Mouse (Mus musculus): ENCODE data around the gene Acsl3. TPM values are rescaled to one million over a fixed set of nuclear protein-coding genes. Genes with fewer than 3 reads are reported as not detected.
A peak's percentile ranks its signal among the peaks of the same experiment; 100 is the strongest.

Gene Acsl3
- polyA plus RNA-seq, 1 experiment: 19.8 TPM

DNA sequence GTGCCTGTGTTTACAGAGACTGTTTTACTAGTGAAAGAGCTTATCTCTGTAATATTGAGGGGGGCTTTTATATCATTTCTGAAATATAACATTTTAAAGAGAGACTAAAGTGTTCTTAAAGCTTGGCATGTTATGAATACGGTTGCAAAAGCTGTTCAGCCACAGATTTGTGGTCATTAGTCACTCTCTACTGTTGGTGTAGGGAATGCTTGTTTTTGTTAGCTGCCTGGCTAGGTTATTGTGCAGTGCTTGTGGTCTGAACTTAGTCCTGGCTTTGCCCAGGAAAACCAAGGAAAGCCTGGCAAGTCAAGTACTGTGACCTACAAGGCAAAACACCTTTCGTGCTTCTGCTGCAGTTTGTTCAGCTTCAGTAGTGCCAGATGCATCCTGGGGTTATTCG lies 44.1 kb downstream of the Acsl3 start:
- H3K36me3 ChIP-seq (ENCODE audit: control insufficient read depth, insufficient read depth): peaks cover 56% of the 10 kb centered on the region
- H3K79me3 ChIP-seq (ENCODE audit: low read depth): no peaks in the 10 kb centered on the region
- no peaks in the 10 kb centered on the region for H3K27me3 ChIP-seq (ENCODE audit: control insufficient read depth, insufficient read depth, insufficient read length)
- H3K4me3 ChIP-seq (ENCODE audit: insufficient read depth, poor library complexity, severe bottlenecking): no peak overlapping the region
- no peaks in the 10 kb centered on the region for H3K79me2 ChIP-seq (ENCODE audit: control insufficient read depth, insufficient read depth)
- no peak overlapping the region for H3ac ChIP-seq (ENCODE audit: control insufficient read depth, insufficient read length, low read depth)
- TF ChIP-seq CEBPB (IDR thresholded peaks at IDR 0.05; ENCODE audit: low read depth) (peak; percentile 51), CTCF (IDR thresholded peaks at IDR 0.05; ENCODE audit: control insufficient read depth, insufficient read depth, insufficient read length) (no peak)

DNA sequence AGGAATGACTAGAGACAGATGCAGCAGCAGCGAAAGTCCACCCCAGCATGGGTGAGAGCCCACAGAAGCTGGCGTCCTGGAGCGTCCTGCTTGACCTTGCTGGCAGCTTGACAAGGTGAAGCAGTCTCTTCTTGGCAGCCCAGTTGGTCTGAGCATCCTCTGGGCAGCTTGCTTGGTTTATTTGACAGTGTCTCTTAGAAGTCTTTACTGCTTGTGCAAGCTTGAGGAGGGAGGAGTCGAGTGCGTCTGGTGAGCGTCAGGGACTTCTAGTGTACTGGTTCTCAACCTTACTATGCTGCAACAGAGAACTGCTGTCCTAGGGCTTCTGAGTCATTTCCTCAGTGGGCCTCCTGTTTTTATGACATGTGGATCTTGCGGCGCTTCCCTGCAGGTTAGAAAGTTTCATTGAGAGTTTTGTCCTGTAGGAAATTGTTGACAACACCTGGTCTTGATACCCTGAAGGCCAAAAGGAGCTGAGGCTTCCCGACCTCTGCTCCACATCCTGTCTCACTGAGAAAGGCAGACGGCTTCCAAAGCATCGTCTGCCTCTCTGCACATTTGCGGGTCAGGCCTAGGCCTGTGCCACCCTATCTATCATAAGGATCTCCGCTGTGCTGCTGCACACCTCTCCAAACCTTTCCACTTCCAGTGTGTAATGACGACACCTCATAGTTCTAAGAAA lies 44.8 kb downstream of the Acsl3 start:
- Histone ChIP-seq H3ac (ENCODE audit: control insufficient read depth, insufficient read length, low read depth) (peak overlapping the region; percentile 37), H3K79me2 (ENCODE audit: control insufficient read depth, insufficient read depth) (no peaks in the 10 kb centered on the region), H3K79me3 (ENCODE audit: low read depth) (no peaks in the 10 kb centered on the region), H3K4me3 (ENCODE audit: insufficient read depth, poor library complexity, severe bottlenecking) (no peak overlapping the region), H3K36me3 (ENCODE audit: control insufficient read depth, insufficient read depth) (peaks cover 50% of the 10 kb centered on the region), H3K27me3 (ENCODE audit: control insufficient read depth, insufficient read depth, insufficient read length) (no peaks in the 10 kb centered on the region)
- TF ChIP-seq CTCF (IDR thresholded peaks at IDR 0.05; ENCODE audit: control insufficient read depth, insufficient read depth, insufficient read length) (no peak), MYOD1 (IDR thresholded peaks at IDR 0.05; ENCODE audit: control insufficient read depth, insufficient read length, low read depth) (no peak), MYOG (IDR thresholded peaks at IDR 0.05; ENCODE audit: control insufficient read depth, extremely low read depth, insufficient read length) (no peak), FOSL1 (IDR thresholded peaks at IDR 0.05; ENCODE audit: insufficient read depth, low read length, poor library complexity, severe bottlenecking) (no peak)

DNA sequence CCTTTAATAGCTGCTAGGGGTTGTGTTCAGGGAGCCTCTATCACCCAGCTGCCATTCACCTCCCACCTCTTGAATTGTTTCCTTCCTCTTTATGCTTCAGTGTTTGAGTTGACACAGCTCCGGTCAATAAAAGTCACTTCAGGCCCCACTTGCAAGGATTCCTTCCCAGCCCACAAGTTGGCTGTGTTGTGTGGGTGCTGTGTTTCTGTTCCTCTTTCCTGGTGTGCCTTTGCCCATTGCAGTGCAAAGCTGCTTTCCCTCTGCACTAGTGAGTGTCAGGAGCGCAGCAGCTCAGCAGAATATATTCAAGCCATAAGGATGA lies 45.3 kb downstream of the Acsl3 start:
- H3ac ChIP-seq (ENCODE audit: control insufficient read depth, insufficient read length, low read depth): no peak overlapping the region
- no peaks in the 10 kb centered on the region for H3K79me3 ChIP-seq (ENCODE audit: low read depth)
- H3K79me2 ChIP-seq (ENCODE audit: control insufficient read depth, insufficient read depth): no peaks in the 10 kb centered on the region
- H3K36me3 ChIP-seq (ENCODE audit: control insufficient read depth, insufficient read depth): peaks cover 50% of the 10 kb centered on the region
- no peak overlapping the region for H3K4me3 ChIP-seq (ENCODE audit: insufficient read depth, poor library complexity, severe bottlenecking)
- no peak for TF ChIP-seq MYOG (IDR thresholded peaks at IDR 0.05; ENCODE audit: control insufficient read depth, extremely low read depth, insufficient read length)
- H3K27me3 ChIP-seq (ENCODE audit: control insufficient read depth, insufficient read depth, insufficient read length): no peaks in the 10 kb centered on the region

DNA sequence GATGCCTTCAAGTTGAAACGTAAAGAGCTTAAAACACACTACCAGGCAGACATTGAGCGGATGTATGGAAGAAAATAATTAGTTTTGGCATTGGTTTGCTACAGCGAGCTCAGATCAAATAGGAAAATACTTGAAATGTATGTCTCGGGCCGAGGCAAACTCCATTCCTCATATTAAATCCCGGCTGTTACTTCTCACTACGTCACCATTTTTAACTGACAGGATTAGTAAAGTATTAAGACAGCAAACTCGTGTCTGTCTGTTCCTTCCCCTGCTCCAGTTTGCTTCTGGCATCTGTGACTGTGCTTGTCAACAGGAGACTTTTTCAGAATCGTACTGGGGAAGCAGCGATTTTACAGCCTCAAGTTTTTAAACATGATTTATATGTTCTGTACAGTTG lies 48.7 kb downstream of the Acsl3 start:
- Histone ChIP-seq H3K27me3 (ENCODE audit: control insufficient read depth, insufficient read depth, insufficient read length) (no peaks in the 10 kb centered on the region), H3K36me3 (ENCODE audit: control insufficient read depth, insufficient read depth) (peaks cover 28% of the 10 kb centered on the region), H3K79me2 (ENCODE audit: control insufficient read depth, insufficient read depth) (no peaks in the 10 kb centered on the region), H3ac (ENCODE audit: control insufficient read depth, insufficient read length, low read depth) (no peak overlapping the region), H3K4me3 (ENCODE audit: insufficient read depth, poor library complexity, severe bottlenecking) (no peak overlapping the region), H3K79me3 (ENCODE audit: low read depth) (no peaks in the 10 kb centered on the region)
- TF ChIP-seq USF1 (IDR thresholded peaks at IDR 0.05; ENCODE audit: low read depth) (no peak), MAX (IDR thresholded peaks at IDR 0.05) (no peak), CTCF (IDR thresholded peaks at IDR 0.05; ENCODE audit: control insufficient read depth, insufficient read depth, insufficient read length) (no peak), CEBPB (IDR thresholded peaks at IDR 0.05; ENCODE audit: low read depth) (no peak), MYOD1 (IDR thresholded peaks at IDR 0.05; ENCODE audit: control insufficient read depth, insufficient read length, low read depth) (no peak), MYOG (IDR thresholded peaks at IDR 0.05; ENCODE audit: control insufficient read depth, extremely low read depth, insufficient read length) (no peak), FOSL1 (IDR thresholded peaks at IDR 0.05; ENCODE audit: insufficient read depth, low read length, poor library complexity, severe bottlenecking) (no peak)

DNA sequence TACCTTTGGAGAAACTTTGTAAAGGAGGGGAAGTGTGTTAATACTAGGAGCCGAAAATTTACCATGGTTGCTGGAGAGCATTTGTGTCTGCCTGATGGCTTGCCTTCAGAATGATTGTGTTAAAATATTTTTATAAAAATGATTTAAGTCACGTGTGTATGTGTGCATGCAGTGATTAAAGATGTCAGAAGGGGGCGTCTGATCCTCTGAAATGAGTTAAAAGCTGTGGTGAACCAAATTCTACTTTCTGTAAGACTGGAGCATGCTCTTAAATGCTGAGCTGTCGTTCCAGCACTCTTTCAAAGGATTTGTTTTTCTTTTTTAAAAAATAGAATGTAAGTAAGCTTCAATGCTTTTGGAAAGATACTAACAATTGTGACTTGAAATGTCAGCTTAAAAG lies 49.7 kb downstream of the Acsl3 start:
- H3K79me3 ChIP-seq (ENCODE audit: low read depth): no peaks in the 10 kb centered on the region
- H3K27me3 ChIP-seq (ENCODE audit: control insufficient read depth, insufficient read depth, insufficient read length): no peaks in the 10 kb centered on the region
- no peak overlapping the region for H3ac ChIP-seq (ENCODE audit: control insufficient read depth, insufficient read length, low read depth)
- H3K4me3 ChIP-seq (ENCODE audit: insufficient read depth, poor library complexity, severe bottlenecking): no peak overlapping the region
- no peak for TF ChIP-seq USF1 (IDR thresholded peaks at IDR 0.05; ENCODE audit: low read depth)
- peaks cover 25% of the 10 kb centered on the region for H3K36me3 ChIP-seq (ENCODE audit: control insufficient read depth, insufficient read depth)
- no peaks in the 10 kb centered on the region for H3K79me2 ChIP-seq (ENCODE audit: control insufficient read depth, insufficient read depth)

DNA sequence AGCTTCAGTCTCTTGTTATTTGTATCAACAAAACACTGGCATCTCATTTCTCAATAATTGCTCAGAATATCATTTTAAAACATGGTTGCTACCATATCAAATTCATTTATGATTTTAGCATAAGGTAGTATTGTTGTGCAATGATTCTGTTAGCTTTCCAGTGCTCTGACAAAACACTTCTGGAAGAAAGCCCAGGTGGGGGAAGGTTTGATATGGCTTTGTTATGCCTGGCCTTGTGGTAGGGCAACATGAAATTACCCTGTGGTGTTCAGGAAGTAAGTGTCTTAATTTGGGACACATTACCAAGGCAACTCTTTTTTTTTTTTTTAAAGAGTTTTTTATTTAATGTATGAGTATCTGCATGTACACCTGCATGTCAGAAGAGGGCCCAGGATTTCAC lies 52.4 kb downstream of the Acsl3 start:
- no peak overlapping the region for H3K4me3 ChIP-seq (ENCODE audit: insufficient read depth, poor library complexity, severe bottlenecking)
- H3ac ChIP-seq (ENCODE audit: control insufficient read depth, insufficient read length, low read depth): no peak overlapping the region
- no peaks in the 10 kb centered on the region for H3K79me3 ChIP-seq (ENCODE audit: low read depth)
- H3K36me3 ChIP-seq (ENCODE audit: control insufficient read depth, insufficient read depth): peaks cover 11% of the 10 kb centered on the region
- no peaks in the 10 kb centered on the region for H3K27me3 ChIP-seq (ENCODE audit: control insufficient read depth, insufficient read depth, insufficient read length)
- TF ChIP-seq MYOG (IDR thresholded peaks at IDR 0.05; ENCODE audit: control insufficient read depth, extremely low read depth, insufficient read length) (no peak), USF1 (IDR thresholded peaks at IDR 0.05; ENCODE audit: low read depth) (no peak), CTCF (IDR thresholded peaks at IDR 0.05; ENCODE audit: control insufficient read depth, insufficient read depth, insufficient read length) (no peak), FOSL1 (IDR thresholded peaks at IDR 0.05; ENCODE audit: insufficient read depth, low read length, poor library complexity, severe bottlenecking) (no peak), MYOD1 (IDR thresholded peaks at IDR 0.05; ENCODE audit: control insufficient read depth, insufficient read length, low read depth) (no peak), CEBPB (IDR thresholded peaks at IDR 0.05; ENCODE audit: low read depth) (no peak), MAX (IDR thresholded peaks at IDR 0.05) (no peak)
- H3K79me2 ChIP-seq (ENCODE audit: control insufficient read depth, insufficient read depth): no peaks in the 10 kb centered on the region

Data from C2C12 (cell line).